Mouse (Mus musculus) urinary bladder, postnatal 4 days (tissue): ENCODE measurements around the gene Selenbp1.

Source experiments
- DNase-seq, 2 experiments: peaks; one replicate each; pipeline ENCODE4 v3.0.0; 2021 to 2022; ENCODE audit warnings: low spot score in 2 of 2

Selenbp1 gene

GRCm38 (mm10) chr3:94974528-94975422, 41.9 kb downstream of the Selenbp1 start, which contains the start of gene Pi4kb:
Pi4kb (plus strand) TSS chr3:94974731.
- DNase-seq = peak; percentile 76 to 79

- DNase-seq = no peak
Measured at GRCm38 (mm10) chr3:94984312-94984711, 51.5 kb downstream of the Selenbp1 start.

- DNase-seq = no peak
Measured at GRCm38 (mm10) chr3:94985513-94985912, 52.7 kb downstream of the Selenbp1 start.

- DNase-seq = peak in 1 of 2 experiments; percentile 67
Measured at GRCm38 (mm10) chr3:94987578-94987977, 54.7 kb downstream of the Selenbp1 start.

GRCm38 (mm10) chr3:94989159-94989761, 56.4 kb downstream of the Selenbp1 start:
- DNase-seq = no peak
